In genomic region chr6:70787524-70787923, GRCm38 (mm10) we compare ENCODE assay signal across 16 mouse cellular contexts. TPM values are rescaled to one million over a fixed set of nuclear protein-coding genes. Genes with fewer than 3 reads are reported as not detected.
DNase-seq lines count a peak whose midpoint lies in the region; ATAC-seq and TF ChIP-seq lines count a peak whose summit lies in the region.
"Had no signal": no experiment of that assay in that cellular context is flagged by ENCODE, and none has a peak within 500 bp of the region (broad histone marks: within the 10 kb centered on the region; RNA-seq: fewer than 3 reads in every experiment).

No protein-coding gene starts in this region.

- H3K27ac ChIP-seq in liver, embryonic 11.5 days (ENCODE audit: low read depth, low read length): no peak overlapping the region; the same call in 1 of the 2 replicates
- H3K27ac ChIP-seq in forebrain, embryonic 15.5 days (replicated peaks): no peak overlapping the region
- H3K27ac ChIP-seq: embryonic facial prominence, embryonic 12.5 days; forebrain, embryonic 10.5 days; heart, embryonic 15.5 days; midbrain, embryonic 10.5 days; neural tube, embryonic 13.5 days had no signal

- H3K36me3 ChIP-seq in C2C12 (ENCODE audit: control insufficient read depth, insufficient read depth): peaks cover 9% of the 10 kb centered on the region
- H3K36me3 ChIP-seq in liver, embryonic 11.5 days (ENCODE audit: control insufficient read depth, insufficient read depth, low read length): peaks cover 8% of the 10 kb centered on the region
- H3K36me3 ChIP-seq in forebrain, embryonic 15.5 days: peaks cover 17% of the 10 kb centered on the region
- H3K36me3 ChIP-seq: heart, embryonic 15.5 days had no signal

- no peaks in the 10 kb centered on the region for H3K27me3 ChIP-seq in C2C12 (ENCODE audit: control insufficient read depth, insufficient read depth, insufficient read length)
- no peaks in the 10 kb centered on the region for H3K27me3 ChIP-seq in liver, embryonic 11.5 days (replicated peaks; ENCODE audit: control insufficient read depth, insufficient read depth, low read length)
- no peaks in the 10 kb centered on the region for H3K27me3 ChIP-seq in forebrain, embryonic 15.5 days
- H3K27me3 ChIP-seq: embryonic facial prominence, embryonic 12.5 days; heart, embryonic 15.5 days; neural tube, embryonic 13.5 days had no signal

- peak; percentile 40 for DNase-seq in gastrocnemius, adult 18-20 months (ENCODE audit: low spot score)
- DNase-seq in gastrocnemius, postnatal 14 days: no peak
- DNase-seq in liver, embryonic 11.5 days (ENCODE audit: low spot score): no peak
- DNase-seq in lung, postnatal 25 days (ENCODE audit: low spot score): peak; percentile 53
- no peak for DNase-seq in layer of hippocampus, postnatal 25 days (ENCODE audit: extremely low spot score in 1 of 2, low spot score in 1 of 2)
- DNase-seq: cerebellum, adult 18-20 months; heart, adult 11 months had no signal

- H3K4me3 ChIP-seq in C2C12 (ENCODE audit: insufficient read depth, poor library complexity, severe bottlenecking): no peak overlapping the region
- H3K4me3 ChIP-seq in liver, embryonic 11.5 days (ENCODE audit: low read depth, low read length): no peak overlapping the region
- H3K4me3 ChIP-seq in forebrain, embryonic 15.5 days: no peak overlapping the region
- H3K4me3 ChIP-seq: embryonic facial prominence, embryonic 12.5 days; forebrain, embryonic 10.5 days; heart, embryonic 15.5 days; midbrain, embryonic 10.5 days; neural tube, embryonic 13.5 days had no signal

- no peak overlapping the region for H3K9ac ChIP-seq in liver, embryonic 11.5 days (ENCODE audit: low read depth, low read length)
- no peak overlapping the region for H3K9ac ChIP-seq in forebrain, embryonic 15.5 days (replicated peaks)
- H3K9ac ChIP-seq: embryonic facial prominence, embryonic 12.5 days; heart, embryonic 15.5 days; neural tube, embryonic 13.5 days had no signal

- peaks cover 26% of the 10 kb centered on the region for H3K4me1 ChIP-seq in liver, embryonic 11.5 days (replicated peaks; ENCODE audit: control insufficient read depth, insufficient read depth, low read length)
- peaks cover 25% of the 10 kb centered on the region for H3K4me1 ChIP-seq in forebrain, embryonic 15.5 days

- TF ChIP-seq CTCF in C2C12 (IDR thresholded peaks at IDR 0.05; ENCODE audit: control insufficient read depth, insufficient read depth, insufficient read length): no peak

- 59% methylated on average over 2 of the region's 2 CpGs for WGBS in liver, embryonic 11.5 days
- WGBS in forebrain, embryonic 15.5 days: 44% methylated on average over 2 of the region's 2 CpGs

- H3K79me2 ChIP-seq in C2C12 (ENCODE audit: control insufficient read depth, insufficient read depth): peaks cover 30% of the 10 kb centered on the region

- no peaks in the 10 kb centered on the region for H3K9me3 ChIP-seq in liver, embryonic 11.5 days (ENCODE audit: control insufficient read depth, low read length)
- no peaks in the 10 kb centered on the region for H3K9me3 ChIP-seq in forebrain, embryonic 15.5 days
- H3K9me3 ChIP-seq: embryonic facial prominence, embryonic 12.5 days; forebrain, embryonic 10.5 days; heart, embryonic 15.5 days; midbrain, embryonic 10.5 days; neural tube, embryonic 13.5 days had no signal

- intact Hi-C loops in gastrocnemius, postnatal 14 days (cut with DNase I; ENCODE audit: low total_unique reads): no loop called here

- H3K4me2 ChIP-seq in liver, embryonic 11.5 days: peak overlapping the region; percentile 34
- H3K4me2 ChIP-seq in forebrain, embryonic 15.5 days (replicated peaks): no peak overlapping the region
- H3K4me2 ChIP-seq: embryonic facial prominence, embryonic 12.5 days; heart, embryonic 15.5 days; neural tube, embryonic 13.5 days had no signal

- peaks cover 6% of the 10 kb centered on the region for H3K79me3 ChIP-seq in C2C12 (ENCODE audit: low read depth)

- no peak for ATAC-seq in liver, embryonic 11.5 days (replicated peaks; ENCODE audit: low FRiP score)
- no peak for ATAC-seq in forebrain, embryonic 15.5 days (replicated peaks)
- ATAC-seq: activated CD4-positive, CD25-positive, alpha-beta regulatory T cell, adult 4 months; inflammation-experienced regulatory T-cells, adult 6 months had no signal

- H3ac ChIP-seq in C2C12 (ENCODE audit: control insufficient read depth, insufficient read length, low read depth): no peak overlapping the region

TF ChIP-seq in C2C12, 6 proteins besides CTCF, POLR2A, EP300 and RAD21:
- peak; percentile 20 for TF ChIP-seq CEBPB (IDR thresholded peaks at IDR 0.05; ENCODE audit: low read depth)
- no peak for TF ChIP-seq MAX (IDR thresholded peaks at IDR 0.05)

RNA-seq across cellular contexts. Expression of gene Rpia, which starts 4.5 kb away (rescaled TPM):
- 10 to 100 TPM; 15.8 to 16.0 TPM for total RNA-seq in gastrocnemius, adult 18-20 months (2021)
- total RNA-seq in gastrocnemius, postnatal 14 days (2021): 1 to 10 TPM; 8.5 to 9.4 TPM
- 10.0 TPM for polyA plus RNA-seq in C2C12 (2012; fragmentation: generic; extraction: Trizol)
- polyA plus RNA-seq in liver, embryonic 11.5 days (2014; fragmentation: Nextera tagmentation; extraction: Ambion mirVana): 6.5 and 8.6 TPM in 2 replicates
- 10 to 100 TPM in 1 of 2 experiments, 1 to 10 TPM in 1; 9.9 to 11.6 TPM for total RNA-seq in layer of hippocampus, postnatal 25 days (2021)
- polyA plus RNA-seq in forebrain, embryonic 15.5 days (2015; fragmentation: Nextera tagmentation; extraction: Ambion mirVana): 3.4 and 3.6 TPM in 2 replicates

RNA-seq across cellular contexts. Expression of gene Eif2ak3, which starts 56.8 kb away (rescaled TPM):
- 1 to 10 TPM; 2.7 to 3.9 TPM for total RNA-seq in gastrocnemius, adult 18-20 months (2021)
- 1 to 10 TPM; 7.0 to 9.5 TPM for total RNA-seq in gastrocnemius, postnatal 14 days (2021)
- polyA plus RNA-seq in C2C12 (2012; fragmentation: generic; extraction: Trizol): 4.2 TPM
- polyA plus RNA-seq in liver, embryonic 11.5 days (2014; fragmentation: Nextera tagmentation; extraction: Ambion mirVana): 6.1 and 7.4 TPM in 2 replicates
- 10 to 100 TPM; 21.6 to 22.3 TPM for total RNA-seq in layer of hippocampus, postnatal 25 days (2021)
- polyA plus RNA-seq in forebrain, embryonic 15.5 days (2015; fragmentation: Nextera tagmentation; extraction: Ambion mirVana): 15.9 and 16.2 TPM in 2 replicates

Comparison
In these comparisons a context has a peak if more than half of its experiments do, and no peak if none do; other contexts are left out.
1. DNase-seq: peak in gastrocnemius, adult 18-20 months (single experiment) and lung, postnatal 25 days (single experiment); none in gastrocnemius, postnatal 14 days (single experiment), liver, embryonic 11.5 days (single experiment) and layer of hippocampus, postnatal 25 days (0 of 2).